Mouse (Mus musculus) E14TG2a.4 (cell line): ENCODE results near the gene Shisa6.

Experiments
- CTCF ChIP-seq: conservative IDR thresholded peaks from 2 replicates; pipeline ENCODE4 v1.5.1; 2014; ENCODE audit warnings: low read length
- NANOG ChIP-seq: IDR thresholded peaks from 2 replicates; pipeline ENCODE4 v1.6.1; 2014; ENCODE audit warnings: borderline replicate concordance, low read length, mixed read lengths

DNA sequence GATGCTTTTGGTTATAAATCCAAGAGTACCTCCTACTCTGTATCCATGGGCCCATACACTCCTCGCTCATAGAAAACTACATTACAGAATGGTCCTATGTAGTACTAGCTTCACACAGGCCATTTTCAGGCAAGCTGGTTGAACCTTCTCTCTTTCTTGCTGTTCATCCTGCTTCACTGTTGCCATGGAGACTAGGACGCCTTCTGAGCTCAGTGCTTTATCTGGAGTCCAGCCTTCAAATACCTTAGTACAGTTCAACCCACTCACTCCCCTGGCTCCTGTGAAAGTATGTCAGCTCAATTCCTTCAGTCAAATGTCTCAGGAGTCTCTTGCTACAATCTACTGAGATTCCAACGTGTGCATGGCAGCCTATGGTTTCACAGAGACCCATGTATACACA lies 154.0 kb downstream of the Shisa6 start:
- no peak for TF ChIP-seq CTCF
- no peak for TF ChIP-seq NANOG
